Mouse (Mus musculus): ENCODE measurements around the gene Utp3. TPM values are rescaled to one million over a fixed set of nuclear protein-coding genes. Genes with fewer than 3 reads are reported as not detected.

Utp3 gene
- polyA plus RNA-seq, 1 experiment = 10.1 TPM

DNA sequence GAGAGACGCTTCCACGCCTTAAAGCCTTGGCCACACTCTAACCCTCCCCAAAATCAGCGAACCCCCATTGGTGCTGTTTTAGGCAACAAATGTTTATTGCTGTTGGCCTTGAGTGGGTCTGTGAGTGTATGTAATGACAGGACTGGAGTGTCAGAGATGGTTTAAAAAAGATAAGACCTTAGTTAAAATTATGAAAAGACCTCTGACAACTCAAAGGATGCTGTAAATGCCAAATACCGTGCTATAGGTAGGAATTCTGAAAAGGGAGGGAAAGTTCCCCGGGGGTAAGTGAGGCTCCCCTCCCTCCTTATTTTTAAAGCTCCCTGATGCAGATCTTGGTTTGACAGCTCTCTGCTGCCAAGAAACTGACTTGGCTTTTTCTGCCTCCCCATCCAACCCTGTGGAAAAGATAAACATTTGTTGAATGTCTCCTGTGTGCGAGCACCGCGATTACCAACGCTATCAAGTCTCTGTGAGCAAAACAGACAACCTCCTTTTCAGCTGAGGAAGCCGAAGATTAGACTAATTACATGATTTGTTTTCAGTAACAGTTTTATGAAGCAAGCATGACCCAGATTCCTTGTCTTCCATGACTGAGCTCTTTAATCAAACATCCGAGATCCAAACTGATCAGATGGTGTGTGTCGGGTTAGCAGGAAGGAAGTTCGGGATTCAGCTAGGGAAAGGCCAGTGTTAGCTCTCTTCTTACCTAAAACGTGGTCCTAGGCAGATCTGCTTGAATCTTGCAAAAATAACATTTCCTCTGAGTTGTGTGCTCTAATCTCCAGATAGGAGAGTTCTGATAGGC is 12.0 kb downstream of the Utp3 start:
- DNase-seq = no peak
- H3K4me1 ChIP-seq (ENCODE audit: control insufficient read depth, insufficient read depth, low read length) = peaks cover 6% of the 10 kb centered on the region
- peak overlapping the region; percentile 97 for H3K4me3 ChIP-seq (replicated peaks; ENCODE audit: extremely low read depth, low read depth, low read length)
- WGBS = 3% methylated on average over 14 of the region's 14 CpGs
- TF ChIP-seq POLR2A (IDR thresholded peaks at IDR 0.05; ENCODE audit: borderline replicate concordance, extremely low read depth, low read depth, low read length) (no peak), CTCF (IDR thresholded peaks at IDR 0.05; ENCODE audit: insufficient read depth, low read length) (no peak)

DNA sequence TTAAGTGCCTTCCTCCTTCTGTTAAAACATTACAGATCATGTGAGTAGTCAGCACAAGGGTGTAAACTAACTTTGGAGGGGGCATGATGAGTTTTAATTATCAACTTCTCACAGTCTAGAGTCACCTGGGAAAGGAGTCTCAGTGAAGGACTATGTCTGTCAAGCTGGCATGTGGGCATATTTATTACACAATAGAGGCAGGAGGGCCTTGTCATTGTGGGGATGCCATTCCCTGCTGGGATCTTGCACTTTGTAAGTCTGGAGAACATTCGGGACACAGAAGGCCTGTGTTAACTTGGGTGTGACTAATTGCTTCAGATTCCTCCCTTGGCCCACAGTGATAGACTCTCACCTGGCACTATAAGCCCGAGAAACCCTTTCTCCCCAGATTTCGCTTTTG is 15.3 kb downstream of the Utp3 start:
- no peak for DNase-seq
- peaks cover 4% of the 10 kb centered on the region for H3K4me1 ChIP-seq (ENCODE audit: control insufficient read depth, insufficient read depth, low read length)
- no peak overlapping the region for H3K4me3 ChIP-seq (replicated peaks; ENCODE audit: extremely low read depth, low read depth, low read length)
- no peak for TF ChIP-seq POLR2A (IDR thresholded peaks at IDR 0.05; ENCODE audit: borderline replicate concordance, extremely low read depth, low read depth, low read length)
- TF ChIP-seq CTCF (IDR thresholded peaks at IDR 0.05; ENCODE audit: insufficient read depth, low read length) = no peak
- WGBS = 85% methylated on average over 3 of the region's 3 CpGs

DNA sequence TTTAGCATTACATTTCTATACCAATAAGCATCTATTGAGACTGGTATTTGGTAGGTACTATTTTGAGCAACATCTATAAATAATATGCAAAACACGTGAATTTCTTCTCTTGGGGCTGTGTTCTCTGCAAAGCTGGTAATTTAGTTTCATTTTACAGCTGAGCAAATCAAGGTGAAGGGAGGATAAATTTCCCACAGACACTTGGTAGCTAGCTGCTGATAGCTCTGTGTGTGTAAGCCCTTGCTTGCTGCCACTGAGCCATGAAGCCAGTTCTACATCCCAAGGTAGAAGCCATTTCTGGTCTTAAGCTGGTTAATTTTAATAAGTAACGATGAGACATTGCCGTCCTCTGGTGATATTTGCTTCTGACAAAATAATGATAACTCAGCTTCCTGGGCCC is 20.6 kb downstream of the Utp3 start:
- 90% methylated on average over 3 of the region's 3 CpGs for WGBS
- DNase-seq = no peak
- Histone ChIP-seq H3K4me3 (replicated peaks; ENCODE audit: extremely low read depth, low read depth, low read length) (no peak overlapping the region), H3K4me1 (ENCODE audit: control insufficient read depth, insufficient read depth, low read length) (peaks cover 3% of the 10 kb centered on the region; the same call in 1 of the 2 replicates)
- TF ChIP-seq POLR2A (IDR thresholded peaks at IDR 0.05; ENCODE audit: borderline replicate concordance, extremely low read depth, low read depth, low read length) (no peak), CTCF (IDR thresholded peaks at IDR 0.05; ENCODE audit: insufficient read depth, low read length) (no peak)

DNA sequence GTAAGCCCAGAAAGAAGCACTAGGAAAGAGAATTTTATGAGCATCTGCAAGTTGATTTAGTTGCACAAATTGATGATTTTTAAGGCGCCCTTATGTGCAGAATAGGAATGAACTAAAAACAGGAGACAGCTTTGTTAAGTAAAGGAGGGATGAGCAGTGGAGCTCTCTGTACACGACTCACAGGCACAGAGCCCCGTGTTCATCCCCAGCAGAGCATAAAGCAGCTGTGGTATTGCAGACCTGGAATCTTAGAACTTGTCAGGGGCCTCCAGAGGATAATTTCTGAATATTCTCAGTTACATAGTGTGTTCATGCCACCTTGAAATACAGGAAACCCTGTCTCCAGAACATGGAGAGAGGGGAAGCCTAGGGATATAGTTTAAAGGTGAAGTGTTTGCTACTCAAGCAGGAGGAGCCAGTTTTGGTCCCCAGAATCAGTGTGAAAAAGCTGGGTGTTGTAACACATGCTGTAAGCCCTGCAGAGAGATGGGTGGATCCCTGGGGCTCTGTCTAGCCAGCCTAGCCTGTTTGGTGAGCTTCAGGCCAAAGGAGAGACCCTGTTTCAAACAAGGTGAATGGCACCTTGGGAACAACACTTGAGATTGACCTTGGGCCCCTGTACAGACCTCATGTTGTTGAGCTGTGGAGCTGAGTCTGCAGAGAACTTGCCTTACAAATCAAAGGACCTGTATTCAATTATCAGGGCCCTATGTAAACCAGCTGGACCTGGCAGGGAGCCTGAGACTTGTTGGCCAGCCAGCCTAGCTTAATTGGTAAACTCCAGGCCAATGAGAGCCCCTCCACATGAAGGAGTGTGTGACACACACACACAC is 21.5 kb downstream of the Utp3 start:
- 58% methylated on average over 3 of the region's 3 CpGs for WGBS
- DNase-seq = peak; percentile 23
- Histone ChIP-seq H3K4me3 (replicated peaks; ENCODE audit: extremely low read depth, low read depth, low read length) (no peak overlapping the region), H3K4me1 (ENCODE audit: control insufficient read depth, insufficient read depth, low read length) (peaks cover 3% of the 10 kb centered on the region; the same call in 1 of the 2 replicates)
- no peak for TF ChIP-seq CTCF (IDR thresholded peaks at IDR 0.05; ENCODE audit: insufficient read depth, low read length)
- no peak for TF ChIP-seq POLR2A (IDR thresholded peaks at IDR 0.05; ENCODE audit: borderline replicate concordance, extremely low read depth, low read depth, low read length)

DNA sequence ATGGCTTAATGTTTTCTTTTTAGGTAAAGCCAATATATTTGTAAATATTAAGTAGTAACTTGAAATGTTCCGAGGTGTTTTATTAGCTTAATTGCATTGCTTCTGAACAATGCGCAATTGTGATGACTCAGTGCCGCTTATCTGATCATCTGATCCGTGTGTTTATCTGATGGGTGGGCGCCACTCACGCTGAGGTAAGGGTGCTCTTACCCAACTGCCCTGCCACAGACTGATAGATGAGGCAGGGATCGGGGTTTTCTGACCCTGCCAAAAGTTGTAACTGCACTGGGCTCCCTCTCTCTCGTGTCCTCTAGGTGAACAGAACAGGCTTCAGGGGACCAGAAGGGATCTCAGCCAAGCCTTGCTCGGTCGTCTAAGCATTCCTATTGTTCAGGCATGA is 26.4 kb downstream of the Utp3 start:
- TF ChIP-seq POLR2A (IDR thresholded peaks at IDR 0.05; ENCODE audit: borderline replicate concordance, extremely low read depth, low read depth, low read length) (no peak), CTCF (IDR thresholded peaks at IDR 0.05; ENCODE audit: insufficient read depth, low read length) (no peak)
- H3K4me3 ChIP-seq (replicated peaks; ENCODE audit: extremely low read depth, low read depth, low read length) = no peak overlapping the region
- DNase-seq = no peak
- 44% methylated on average over 10 of the region's 10 CpGs for WGBS
- H3K4me1 ChIP-seq (ENCODE audit: control insufficient read depth, insufficient read depth, low read length) = peaks cover 7% of the 10 kb centered on the region

DNA sequence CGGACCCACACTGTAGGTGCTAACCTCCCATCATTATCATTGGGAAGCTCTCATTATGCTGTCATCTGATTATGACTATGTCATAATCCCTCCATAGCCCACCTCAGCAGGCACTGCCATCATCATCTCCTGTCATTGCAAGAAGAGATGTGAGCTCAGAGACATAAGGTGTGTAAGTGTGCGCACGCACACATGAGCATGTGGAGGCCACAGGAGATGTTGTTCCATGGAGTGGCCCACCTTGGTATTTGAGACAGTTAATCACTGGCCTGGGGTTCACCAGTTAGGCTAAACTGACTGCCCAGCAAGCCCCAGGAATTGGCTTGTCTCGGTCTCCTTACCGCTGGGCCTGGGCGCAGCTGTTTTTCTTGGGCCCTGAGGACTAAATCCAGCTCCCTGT is 27.1 kb downstream of the Utp3 start:
- no peak for DNase-seq
- H3K4me3 ChIP-seq (replicated peaks; ENCODE audit: extremely low read depth, low read depth, low read length) = no peak overlapping the region
- 93% methylated on average over 6 of the region's 6 CpGs for WGBS
- no peak for TF ChIP-seq POLR2A (IDR thresholded peaks at IDR 0.05; ENCODE audit: borderline replicate concordance, extremely low read depth, low read depth, low read length)
- no peak for TF ChIP-seq CTCF (IDR thresholded peaks at IDR 0.05; ENCODE audit: insufficient read depth, low read length)
- peaks cover 4% of the 10 kb centered on the region for H3K4me1 ChIP-seq (ENCODE audit: control insufficient read depth, insufficient read depth, low read length)

DNA sequence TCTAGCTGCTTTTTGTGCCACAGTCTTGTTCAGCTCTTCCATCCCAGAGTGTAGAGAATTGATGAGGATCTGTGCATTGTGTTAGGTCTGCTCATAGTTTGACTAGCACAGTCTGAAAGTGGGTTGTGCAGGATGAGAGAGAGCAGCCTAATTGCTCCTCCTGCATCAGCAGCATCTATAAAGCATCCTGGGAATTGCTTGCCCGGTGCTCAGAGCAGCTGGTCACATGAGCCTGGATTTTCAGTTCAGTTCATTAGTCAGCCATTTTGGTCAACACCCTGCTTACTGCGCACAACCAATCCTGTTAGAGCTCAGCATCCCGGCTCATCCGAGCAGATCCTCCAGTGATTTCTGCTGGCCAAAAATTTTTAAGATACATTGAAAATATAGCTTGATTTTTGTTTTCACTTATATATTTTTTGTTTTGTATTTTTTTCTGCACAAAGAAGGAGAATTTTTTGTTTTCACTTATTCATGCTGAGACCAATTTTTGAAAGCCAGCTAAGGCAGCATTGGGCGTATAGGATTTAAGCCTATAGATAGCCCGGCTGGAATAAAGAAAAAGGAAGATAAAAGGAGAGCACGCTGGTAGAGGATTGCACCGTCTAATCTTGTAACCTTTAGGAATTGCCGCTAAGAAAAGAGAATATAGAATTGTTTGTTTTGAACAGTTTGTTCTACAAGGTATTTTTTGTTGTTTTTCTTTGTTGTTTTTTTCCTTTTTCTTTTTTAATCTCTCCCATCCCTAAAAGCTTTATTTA is 29.2 kb downstream of the Utp3 start:
- peaks cover 12% of the 10 kb centered on the region for H3K4me1 ChIP-seq (ENCODE audit: control insufficient read depth, insufficient read depth, low read length)
- no peak overlapping the region for H3K4me3 ChIP-seq (replicated peaks; ENCODE audit: extremely low read depth, low read depth, low read length)
- DNase-seq = no peak
- TF ChIP-seq POLR2A (IDR thresholded peaks at IDR 0.05; ENCODE audit: borderline replicate concordance, extremely low read depth, low read depth, low read length) = no peak
- 80% methylated on average over 9 of the region's 9 CpGs for WGBS

DNA sequence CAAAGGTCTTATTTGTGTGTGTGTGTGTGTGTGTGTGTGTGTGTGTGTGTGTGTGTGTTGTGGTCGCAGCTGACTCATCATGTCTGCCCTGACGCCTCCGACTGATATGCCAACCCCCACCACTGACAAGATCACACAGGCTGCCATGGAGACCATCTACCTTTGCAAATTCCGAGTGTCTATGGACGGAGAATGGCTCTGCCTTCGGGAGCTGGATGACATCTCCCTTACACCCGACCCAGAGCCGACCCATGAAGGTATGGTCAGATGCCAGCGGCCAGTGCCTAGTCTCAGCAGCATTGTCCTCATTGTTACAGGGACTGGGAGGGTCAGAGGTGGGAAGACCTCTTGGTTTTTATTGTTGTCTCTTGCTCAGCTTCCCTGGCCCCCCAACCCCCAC is 29.8 kb downstream of the Utp3 start:
- 64% methylated on average over 9 of the region's 9 CpGs for WGBS
- TF ChIP-seq CTCF (IDR thresholded peaks at IDR 0.05; ENCODE audit: insufficient read depth, low read length) (no peak), POLR2A (IDR thresholded peaks at IDR 0.05; ENCODE audit: borderline replicate concordance, extremely low read depth, low read depth, low read length) (no peak)
- DNase-seq = no peak
- peaks cover 12% of the 10 kb centered on the region for H3K4me1 ChIP-seq (ENCODE audit: control insufficient read depth, insufficient read depth, low read length)
- H3K4me3 ChIP-seq (replicated peaks; ENCODE audit: extremely low read depth, low read depth, low read length) = no peak overlapping the region
